Mouse (Mus musculus): ENCODE results near the gene Esr2. TPM values are rescaled to one million over a fixed set of nuclear protein-coding genes. Genes with fewer than 3 reads are reported as not detected.

Esr2 gene
- not detected for total RNA-seq (2023)

GRCm38 (mm10) chr12:76177000-76177863 is at the start of gene Esr2:
Esr2 (minus strand) TSS chr12:76177259.

Other genes with a start within 250 kb of the Esr2 start
- 1 to 10 TPM in 1 of 2 experiments, under 1 TPM in 1; 0.95 to 1.1 TPM for gene Tex21, start 69.5 kb upstream of the Esr2 start, total RNA-seq (2023)
- 10 to 100 TPM; 56.5 TPM for gene Mthfd1, start 78.0 kb upstream of the Esr2 start, total RNA-seq (2023)
- 1 to 10 TPM; 1.6 to 2.3 TPM for gene Akap5, start 147.6 kb upstream of the Esr2 start, total RNA-seq (2023)
- 10 to 100 TPM; 35.8 to 39.0 TPM for gene Zbtb25, start 192.3 kb upstream of the Esr2 start, total RNA-seq (2023)
- gene Zbtb1, start 193.0 kb upstream of the Esr2 start, total RNA-seq (2023) = 10 to 100 TPM; 15.1 to 19.3 TPM
- gene Hspa2, start 226.9 kb upstream of the Esr2 start, total RNA-seq (2023) = 1 to 10 TPM; 9.9 to 10.0 TPM
- not detected for gene Ppp1r36, start 240.3 kb upstream of the Esr2 start, total RNA-seq (2023)